Mouse (Mus musculus) embryonic fibroblast, embryonic 13.5 days (primary cell): ENCODE results near the gene Smco2.

ENCODE experiments used
- CTCF ChIP-seq: IDR thresholded peaks from 2 replicates; pipeline ENCODE4 v1.5.1; 2011; ENCODE audit warnings: mild to moderate bottlenecking, control low read depth, low read length, moderate library complexity, borderline replicate concordance; ENCODE audit not compliant: insufficient read depth
- POLR2A ChIP-seq: IDR thresholded peaks from 2 replicates; pipeline ENCODE4 v1.6.1; 2011; ENCODE audit warnings: low read depth, mild to moderate bottlenecking, control low read depth, low read length, moderate library complexity

DNA sequence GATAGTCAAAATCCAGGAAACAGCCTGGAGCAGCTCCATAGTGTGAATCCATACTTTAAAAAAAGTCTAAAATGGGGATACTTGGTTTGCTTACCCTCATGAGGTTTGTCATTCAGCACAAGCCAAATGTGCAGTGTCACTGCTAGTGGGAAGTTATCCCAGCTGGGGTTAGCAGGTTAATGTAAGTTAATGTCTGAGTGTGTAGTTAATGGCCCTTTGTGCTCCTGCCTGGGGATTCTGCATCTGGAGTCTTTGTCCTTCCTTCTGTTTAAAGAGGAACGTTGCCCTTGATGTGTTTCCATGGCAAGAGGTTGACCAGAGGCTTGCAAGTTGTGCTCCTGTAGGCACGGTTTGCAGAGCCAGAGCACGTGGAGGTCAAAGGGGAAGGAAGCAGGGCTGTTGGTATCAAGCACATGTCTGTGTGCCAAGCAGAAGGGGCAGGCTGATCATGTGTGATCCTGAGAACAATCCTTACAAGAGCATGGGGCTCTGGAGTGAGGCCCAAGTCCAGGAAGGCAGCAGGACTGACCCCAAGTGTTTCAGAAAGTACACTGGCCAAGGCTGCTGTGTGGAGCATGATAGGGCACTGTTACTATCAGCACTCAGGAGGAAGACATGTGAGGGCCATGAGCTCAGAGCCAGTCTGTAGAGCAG, 63.1 kb downstream of the Smco2 start:
- TF ChIP-seq POLR2A (no peak), CTCF (no peak)
